Mouse (Mus musculus): ENCODE data around the gene BC049730. TPM values are rescaled to one million over a fixed set of nuclear protein-coding genes. Genes with fewer than 3 reads are reported as not detected.
"Not testable (repeated sequence)": the region's sequence is repeated elsewhere in the genome, so short reads cannot be mapped to it uniquely, and the experiment has no call there.

BC049730 gene
- polyA plus RNA-seq, 1 experiment from 2014 or later = not detected

GRCm38 (mm10) chr7:24687519-24687918 is 21.5 kb upstream of the BC049730 start:
- H3K9me3 ChIP-seq (replicated peaks; ENCODE audit: control insufficient read depth, low read length, poor library complexity, severe bottlenecking); H3K27ac ChIP-seq (ENCODE audit: low read length); ATAC-seq; H3K4me1 ChIP-seq (ENCODE audit: control insufficient read depth, insufficient read depth, low read length); H3K36me3 ChIP-seq (ENCODE audit: control insufficient read depth, insufficient read depth, low read length); H3K27me3 ChIP-seq (ENCODE audit: control insufficient read depth, insufficient read depth, low read depth, low read length); H3K9ac ChIP-seq (ENCODE audit: low read depth, low read length); H3K4me2 ChIP-seq (ENCODE audit: low read length); H3K4me3 ChIP-seq (ENCODE audit: low read depth, low read length): not testable (repeated sequence)
- 90% methylated on average over 10 of the region's 10 CpGs for WGBS

DNA sequence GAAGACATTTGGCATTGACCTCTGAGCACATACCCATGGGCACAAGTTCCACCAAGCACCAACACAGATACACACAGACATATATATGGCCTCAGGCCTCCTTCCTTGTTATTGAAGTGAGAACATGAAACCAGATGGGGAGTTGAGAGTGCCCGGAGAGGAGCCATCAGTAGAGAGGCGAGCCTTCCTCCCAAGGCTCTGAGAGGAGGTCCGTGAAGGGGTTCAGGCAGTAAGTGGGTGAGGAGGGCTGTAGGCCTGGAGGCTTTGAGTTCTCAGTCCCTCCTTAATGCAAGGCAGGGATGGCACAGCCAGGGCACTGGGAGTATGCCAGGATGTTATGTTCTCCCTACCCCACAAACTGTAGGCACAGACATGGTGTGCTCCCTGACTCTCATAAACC is 16.3 kb upstream of the BC049730 start:
- not testable (repeated sequence) for H3K36me3 ChIP-seq (ENCODE audit: control insufficient read depth, insufficient read depth, low read length); H3K4me2 ChIP-seq (ENCODE audit: low read length); H3K27ac ChIP-seq (ENCODE audit: low read length); H3K9me3 ChIP-seq (replicated peaks; ENCODE audit: control insufficient read depth, low read length, poor library complexity, severe bottlenecking); ATAC-seq; H3K9ac ChIP-seq (ENCODE audit: low read depth, low read length); H3K4me3 ChIP-seq (ENCODE audit: low read depth, low read length); H3K4me1 ChIP-seq (ENCODE audit: control insufficient read depth, insufficient read depth, low read length); H3K27me3 ChIP-seq (ENCODE audit: control insufficient read depth, insufficient read depth, low read depth, low read length)
- 88% methylated on average over 2 of the region's 3 CpGs for WGBS

DNA sequence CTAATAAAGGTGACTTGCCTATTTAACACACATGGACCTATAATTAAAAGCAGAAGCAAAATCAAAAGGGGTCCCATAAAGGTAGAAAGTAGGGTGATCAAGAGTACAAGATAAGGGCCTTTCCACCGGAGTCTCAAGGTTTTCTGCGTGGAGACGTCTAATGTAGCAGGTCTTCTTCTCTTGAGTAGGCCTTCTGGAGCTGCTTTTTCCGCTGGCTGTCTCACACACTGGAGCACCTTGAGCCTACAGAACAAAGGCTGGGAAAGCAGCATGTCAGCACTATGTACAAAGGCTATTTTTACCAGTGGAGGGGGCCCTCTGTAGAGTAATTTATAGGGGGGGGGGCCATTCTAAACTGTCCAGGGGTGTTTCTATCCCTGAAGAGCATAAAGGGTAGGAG is 11.2 kb upstream of the BC049730 start:
- H3K4me2 ChIP-seq (ENCODE audit: low read length); H3K4me3 ChIP-seq (ENCODE audit: low read depth, low read length); H3K9ac ChIP-seq (ENCODE audit: low read depth, low read length); H3K27ac ChIP-seq (ENCODE audit: low read length); H3K9me3 ChIP-seq (replicated peaks; ENCODE audit: control insufficient read depth, low read length, poor library complexity, severe bottlenecking); H3K27me3 ChIP-seq (ENCODE audit: control insufficient read depth, insufficient read depth, low read depth, low read length); ATAC-seq; H3K36me3 ChIP-seq (ENCODE audit: control insufficient read depth, insufficient read depth, low read length); H3K4me1 ChIP-seq (ENCODE audit: control insufficient read depth, insufficient read depth, low read length): not testable (repeated sequence)
- WGBS = 95% methylated on average over 4 of the region's 4 CpGs

- H3K4me1 ChIP-seq (ENCODE audit: control insufficient read depth, insufficient read depth, low read length); H3K4me3 ChIP-seq (ENCODE audit: low read depth, low read length); H3K27ac ChIP-seq (ENCODE audit: low read length); H3K9ac ChIP-seq (ENCODE audit: low read depth, low read length); H3K4me2 ChIP-seq (ENCODE audit: low read length); ATAC-seq; H3K27me3 ChIP-seq (ENCODE audit: control insufficient read depth, insufficient read depth, low read depth, low read length); H3K36me3 ChIP-seq (ENCODE audit: control insufficient read depth, insufficient read depth, low read length); H3K9me3 ChIP-seq (replicated peaks; ENCODE audit: control insufficient read depth, low read length, poor library complexity, severe bottlenecking): not testable (repeated sequence)
- WGBS = 88% methylated on average over 9 of the region's 9 CpGs
These were observed 6.2 kb upstream of the BC049730 start for GRCm38 (mm10) chr7:24702841-24703240.

GRCm38 (mm10) chr7:24715039-24715438 is 6.0 kb downstream of the BC049730 start:
- no peak overlapping the region for H3K9ac ChIP-seq (ENCODE audit: low read depth, low read length)
- no peak overlapping the region for H3K27ac ChIP-seq (ENCODE audit: low read length)
- H3K9me3 ChIP-seq (replicated peaks; ENCODE audit: control insufficient read depth, low read length, poor library complexity, severe bottlenecking) = no peaks in the 10 kb centered on the region
- H3K4me3 ChIP-seq (ENCODE audit: low read depth, low read length) = no peak overlapping the region
- H3K27me3 ChIP-seq (ENCODE audit: control insufficient read depth, insufficient read depth, low read depth, low read length) = no peaks in the 10 kb centered on the region
- ATAC-seq = no peak
- H3K4me2 ChIP-seq (ENCODE audit: low read length) = no peak overlapping the region
- 81% methylated on average over 6 of the region's 6 CpGs for WGBS
- H3K36me3 ChIP-seq (ENCODE audit: control insufficient read depth, insufficient read depth, low read length) = no peaks in the 10 kb centered on the region
- H3K4me1 ChIP-seq (ENCODE audit: control insufficient read depth, insufficient read depth, low read length) = no peaks in the 10 kb centered on the region

DNA sequence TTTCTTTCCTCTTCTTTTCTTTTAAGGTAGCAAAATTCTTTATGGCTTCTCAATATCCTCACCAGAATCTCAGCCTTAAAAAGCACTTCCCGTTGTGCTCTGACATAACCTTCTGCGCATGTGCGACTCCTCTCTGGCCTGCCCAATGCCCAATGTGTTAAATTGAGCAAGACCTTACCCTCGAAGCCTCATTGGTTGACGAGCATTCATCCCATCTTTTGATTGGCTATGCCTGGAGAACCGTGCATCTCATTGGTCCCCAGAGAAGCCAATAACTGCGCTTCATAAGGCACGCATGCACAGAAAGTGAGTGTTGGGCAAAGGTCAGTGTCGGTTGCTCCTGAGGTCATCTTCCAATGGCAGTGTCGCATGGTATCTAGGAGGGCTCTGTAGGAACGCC is 17.8 kb downstream of the BC049730 start, which contains the start of gene Gm4763:
Gene Gm4763 (minus strand): TSS at position 101 of the 400 bp plus-strand sequence.
- ATAC-seq; H3K9ac ChIP-seq (ENCODE audit: low read depth, low read length); H3K4me2 ChIP-seq (ENCODE audit: low read length); H3K36me3 ChIP-seq (ENCODE audit: control insufficient read depth, insufficient read depth, low read length); H3K4me1 ChIP-seq (ENCODE audit: control insufficient read depth, insufficient read depth, low read length); H3K9me3 ChIP-seq (replicated peaks; ENCODE audit: control insufficient read depth, low read length, poor library complexity, severe bottlenecking); H3K27ac ChIP-seq (ENCODE audit: low read length); H3K4me3 ChIP-seq (ENCODE audit: low read depth, low read length); H3K27me3 ChIP-seq (ENCODE audit: control insufficient read depth, insufficient read depth, low read depth, low read length): not testable (repeated sequence)
- 92% methylated on average over 11 of the region's 11 CpGs for WGBS

DNA sequence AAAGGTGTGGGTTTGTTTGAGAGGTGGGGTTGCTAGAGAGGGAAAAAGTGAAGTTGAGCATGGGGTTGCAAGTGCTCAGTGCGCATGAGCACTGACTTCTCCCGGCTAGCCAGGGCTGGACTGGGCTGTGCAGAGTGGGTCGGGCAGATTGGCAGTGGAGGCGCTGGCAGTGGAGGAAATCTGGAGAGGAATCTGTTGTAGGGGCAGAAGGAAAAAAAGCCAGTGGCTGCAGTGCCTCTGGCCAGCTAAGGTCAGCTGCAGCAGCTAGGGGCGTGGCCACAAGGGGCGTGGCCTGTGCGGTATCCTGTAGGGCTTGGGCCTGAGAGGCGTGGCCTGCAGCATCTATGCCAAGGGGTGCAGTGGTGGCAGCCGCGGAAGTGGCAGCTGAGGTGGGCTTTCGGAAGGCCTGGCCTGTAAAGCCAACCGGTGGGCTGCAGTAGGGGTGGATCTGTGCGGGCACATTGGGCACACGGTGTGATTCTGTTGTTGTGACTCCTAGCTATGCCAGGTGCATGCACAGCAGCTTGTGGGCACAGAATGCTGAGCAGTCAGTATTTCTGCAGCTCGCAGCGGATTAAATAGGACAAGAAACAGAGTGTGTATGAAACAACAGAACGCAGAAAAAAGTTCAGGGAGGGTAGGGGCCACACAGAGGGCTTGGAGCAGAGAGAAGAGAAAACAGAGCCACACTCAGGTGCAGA is 27.1 kb downstream of the BC049730 start:
- 15% methylated on average over 17 of the region's 17 CpGs for WGBS
- peak; percentile 78 for ATAC-seq

DNA sequence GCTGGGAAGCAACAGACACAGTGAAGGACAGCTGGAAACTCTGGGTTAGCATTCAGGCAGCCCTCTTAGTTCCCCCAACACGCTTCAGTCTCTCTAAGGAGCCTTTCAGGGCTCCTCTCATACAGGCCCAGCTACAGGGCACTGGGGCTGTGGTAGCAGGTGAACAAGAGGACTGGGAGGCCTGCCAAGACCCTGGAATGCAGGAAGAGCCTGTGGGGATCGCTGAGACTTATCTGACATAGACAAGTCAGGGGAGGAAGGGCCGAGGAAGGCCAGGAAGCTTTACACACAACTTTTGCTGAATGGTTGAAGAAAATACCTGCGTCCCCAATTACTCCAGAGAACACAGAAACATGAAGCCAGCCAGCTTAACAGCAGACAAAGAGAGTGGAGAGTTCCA is 41.7 kb downstream of the BC049730 start:
- H3K4me3 ChIP-seq (ENCODE audit: low read depth, low read length) = no peak overlapping the region
- H3K9me3 ChIP-seq (replicated peaks; ENCODE audit: control insufficient read depth, low read length, poor library complexity, severe bottlenecking) = no peaks in the 10 kb centered on the region
- H3K4me1 ChIP-seq (ENCODE audit: control insufficient read depth, insufficient read depth, low read length) = no peaks in the 10 kb centered on the region
- H3K36me3 ChIP-seq (ENCODE audit: control insufficient read depth, insufficient read depth, low read length) = no peaks in the 10 kb centered on the region
- no peak overlapping the region for H3K9ac ChIP-seq (ENCODE audit: low read depth, low read length)
- no peaks in the 10 kb centered on the region for H3K27me3 ChIP-seq (ENCODE audit: control insufficient read depth, insufficient read depth, low read depth, low read length)
- no peak overlapping the region for H3K27ac ChIP-seq (ENCODE audit: low read length)
- no peak for ATAC-seq
- WGBS = 41% methylated on average over 4 of the region's 4 CpGs
- no peak overlapping the region for H3K4me2 ChIP-seq (ENCODE audit: low read length)

More for the DNA sequence above, 27.1 kb downstream of the BC049730 start:
- Histone ChIP-seq H3K4me1 (ENCODE audit: control insufficient read depth, insufficient read depth, low read length) (peaks cover 2% of the 10 kb centered on the region; the same call in 1 of the 2 replicates), H3K4me2 (ENCODE audit: low read length) (peak overlapping the region; percentile 54), H3K27ac (ENCODE audit: low read length) (no peak overlapping the region), H3K9ac (ENCODE audit: low read depth, low read length) (peak overlapping the region; percentile 56; the same call in 1 of the 2 replicates), H3K36me3 (ENCODE audit: control insufficient read depth, insufficient read depth, low read length) (no peaks in the 10 kb centered on the region), H3K4me3 (ENCODE audit: low read depth, low read length) (peak overlapping the region; percentile 31), H3K27me3 (ENCODE audit: control insufficient read depth, insufficient read depth, low read depth, low read length) (no peaks in the 10 kb centered on the region), H3K9me3 (replicated peaks; ENCODE audit: control insufficient read depth, low read length, poor library complexity, severe bottlenecking) (no peaks in the 10 kb centered on the region)

- Histone ChIP-seq H3K27ac (ENCODE audit: low read length) (no peak overlapping the region), H3K27me3 (ENCODE audit: control insufficient read depth, insufficient read depth, low read depth, low read length) (no peaks in the 10 kb centered on the region), H3K4me2 (ENCODE audit: low read length) (no peak overlapping the region), H3K4me3 (ENCODE audit: low read depth, low read length) (no peak overlapping the region), H3K9me3 (replicated peaks; ENCODE audit: control insufficient read depth, low read length, poor library complexity, severe bottlenecking) (no peaks in the 10 kb centered on the region), H3K4me1 (ENCODE audit: control insufficient read depth, insufficient read depth, low read length) (no peaks in the 10 kb centered on the region), H3K9ac (ENCODE audit: low read depth, low read length) (no peak overlapping the region), H3K36me3 (ENCODE audit: control insufficient read depth, insufficient read depth, low read length) (no peaks in the 10 kb centered on the region)
- no peak for ATAC-seq
- WGBS = 80% methylated on average over 2 of the region's 2 CpGs
These were observed 42.6 kb downstream of the BC049730 start for GRCm38 (mm10) chr7:24751610-24752009.

Measured in midbrain, embryonic 16.5 days (tissue).